Comparison of ENCODE assay signal across 11 mouse cellular contexts in genomic region chr5:131557591-131558385, GRCm38 (mm10).
DNase-seq lines count a peak whose midpoint lies in the region; TF ChIP-seq lines count a peak whose summit lies in the region.
"Had no signal": no experiment of that assay in that cellular context is flagged by ENCODE, and none has a peak within 500 bp of the region (broad histone marks: within the 10 kb centered on the region; RNA-seq: fewer than 3 reads in every experiment).

No protein-coding gene starts in this region.

- TF ChIP-seq POLR2A in brain, embryonic 14.5 days (IDR thresholded peaks at IDR 0.05; ENCODE audit: borderline replicate concordance, extremely low read depth, insufficient read depth, insufficient read length, poor library complexity, severe bottlenecking): no peak

- peak; percentile 29 for DNase-seq in gastrocnemius, postnatal 14 days
- DNase-seq in gastrocnemius, postnatal 36 days: no peak
- peak; percentile 60 for DNase-seq in ES-CJ7 (ENCODE audit: low read depth, low spot score)
- DNase-seq in brain, embryonic 14.5 days (ENCODE audit: low read depth): peak; percentile 58
- DNase-seq in heart, postnatal 4 days: peak; percentile 53
- no peak for DNase-seq in MN1 (ENCODE audit: low spot score)
- no peak for DNase-seq in ovary, postnatal 10 days (ENCODE audit: low spot score)
- DNase-seq in T-cell, adult 2 months (ENCODE audit: low spot score): no peak
- DNase-seq: layer of hippocampus, postnatal 36 days; lung, adult 2 months; thymus, postnatal 4 days had no signal

- TF ChIP-seq CTCF in brain, embryonic 14.5 days (IDR thresholded peaks at IDR 0.05; ENCODE audit: borderline replicate concordance, extremely low read depth, insufficient read depth, insufficient read length): no peak

- intact Hi-C loops in gastrocnemius, postnatal 14 days (cut with DNase I; ENCODE audit: low total_unique reads): no loop called here
- intact Hi-C loops in gastrocnemius, postnatal 36 days (cut with DNase I): loop anchor here (2.0 kb wide), 1 partner anchor 15 kb away; no protein-coding TSS in a partner anchor

Comparison
In these comparisons a context has a peak if more than half of its experiments do, and no peak if none do; other contexts are left out.
1. DNase-seq: peak in gastrocnemius, postnatal 14 days (single experiment), ES-CJ7 (single experiment), brain, embryonic 14.5 days (single experiment) and heart, postnatal 4 days (single experiment); none in gastrocnemius, postnatal 36 days (0 of 2), MN1 (single experiment), ovary, postnatal 10 days (single experiment) and T-cell, adult 2 months (single experiment).